Mouse (Mus musculus): ENCODE measurements around the gene Usf1. TPM values are rescaled to one million over a fixed set of nuclear protein-coding genes. Genes with fewer than 3 reads are reported as not detected.

Usf1 gene
- polyA plus RNA-seq, 1 experiment from 2014 or later, result 124 TPM

GRCm38 (mm10) chr1:171450062-171450461, 38.9 kb downstream of the Usf1 start:
- H3K4me2 ChIP-seq (ENCODE audit: low read depth, severe bottlenecking), result no peak overlapping the region
- DNase-seq (ENCODE audit: low spot score) (no peak), ATAC-seq (ENCODE audit: insufficient number of reproducible peaks, low FRiP score, low TSS enrichment, low read depth) (no peak)
- no peak overlapping the region for H3K4me3 ChIP-seq (ENCODE audit: low read depth, low read length)
- H3K27me3 ChIP-seq (ENCODE audit: control insufficient read depth, insufficient read depth, low read length), result no peaks in the 10 kb centered on the region
- H3K9ac ChIP-seq (ENCODE audit: low read length), result no peak overlapping the region
- no peaks in the 10 kb centered on the region for H3K36me3 ChIP-seq (ENCODE audit: control insufficient read depth, insufficient read depth, low read length)
- no peaks in the 10 kb centered on the region for H3K9me3 ChIP-seq (ENCODE audit: control insufficient read depth, low read length)
- WGBS, result 86% methylated on average over 11 of the region's 11 CpGs
- no peak overlapping the region for H3K27ac ChIP-seq (replicated peaks; ENCODE audit: low read depth, low read length)
- H3K4me1 ChIP-seq (ENCODE audit: control insufficient read depth, insufficient read depth, low read length), result no peaks in the 10 kb centered on the region

- no peaks in the 10 kb centered on the region for H3K4me1 ChIP-seq (ENCODE audit: control insufficient read depth, insufficient read depth, low read length)
- no peaks in the 10 kb centered on the region for H3K27me3 ChIP-seq (ENCODE audit: control insufficient read depth, insufficient read depth, low read length)
- 83% methylated on average over 10 of the region's 10 CpGs for WGBS
- no peak overlapping the region for H3K9ac ChIP-seq (ENCODE audit: low read length)
- H3K9me3 ChIP-seq (ENCODE audit: control insufficient read depth, low read length), result no peaks in the 10 kb centered on the region
- H3K36me3 ChIP-seq (ENCODE audit: control insufficient read depth, insufficient read depth, low read length), result no peaks in the 10 kb centered on the region
- H3K27ac ChIP-seq (replicated peaks; ENCODE audit: low read depth, low read length), result no peak overlapping the region
- DNase-seq (ENCODE audit: low spot score) (no peak), ATAC-seq (ENCODE audit: insufficient number of reproducible peaks, low FRiP score, low TSS enrichment, low read depth) (no peak)
- no peak overlapping the region for H3K4me3 ChIP-seq (ENCODE audit: low read depth, low read length)
- H3K4me2 ChIP-seq (ENCODE audit: low read depth, severe bottlenecking), result no peak overlapping the region
Measured at GRCm38 (mm10) chr1:171451001-171451400, 39.9 kb downstream of the Usf1 start.

- DNase-seq (ENCODE audit: low spot score), result no peak
- no peaks in the 10 kb centered on the region for H3K36me3 ChIP-seq (ENCODE audit: control insufficient read depth, insufficient read depth, low read length)
- WGBS, result 78% methylated on average over 5 of the region's 5 CpGs
- no peak overlapping the region for H3K4me2 ChIP-seq (ENCODE audit: low read depth, severe bottlenecking)
- no peaks in the 10 kb centered on the region for H3K27me3 ChIP-seq (ENCODE audit: control insufficient read depth, insufficient read depth, low read length)
- no peaks in the 10 kb centered on the region for H3K4me1 ChIP-seq (ENCODE audit: control insufficient read depth, insufficient read depth, low read length)
- no peak overlapping the region for H3K27ac ChIP-seq (replicated peaks; ENCODE audit: low read depth, low read length)
- no peak overlapping the region for H3K4me3 ChIP-seq (ENCODE audit: low read depth, low read length)
- H3K9me3 ChIP-seq (ENCODE audit: control insufficient read depth, low read length), result no peaks in the 10 kb centered on the region
- no peak overlapping the region for H3K9ac ChIP-seq (ENCODE audit: low read length)
- ATAC-seq (ENCODE audit: insufficient number of reproducible peaks, low FRiP score, low TSS enrichment, low read depth), result no peak
Measured at GRCm38 (mm10) chr1:171452522-171452921, 41.4 kb downstream of the Usf1 start.

GRCm38 (mm10) chr1:171452923-171453322, 41.8 kb downstream of the Usf1 start:
- Histone ChIP-seq H3K9ac (ENCODE audit: low read length) (no peak overlapping the region), H3K27ac (replicated peaks; ENCODE audit: low read depth, low read length) (no peak overlapping the region), H3K27me3 (ENCODE audit: control insufficient read depth, insufficient read depth, low read length) (no peaks in the 10 kb centered on the region), H3K4me2 (ENCODE audit: low read depth, severe bottlenecking) (no peak overlapping the region), H3K4me1 (ENCODE audit: control insufficient read depth, insufficient read depth, low read length) (no peaks in the 10 kb centered on the region), H3K9me3 (ENCODE audit: control insufficient read depth, low read length) (no peaks in the 10 kb centered on the region), H3K4me3 (ENCODE audit: low read depth, low read length) (no peak overlapping the region), H3K36me3 (ENCODE audit: control insufficient read depth, insufficient read depth, low read length) (no peaks in the 10 kb centered on the region)
- WGBS, result 75% methylated on average over 5 of the region's 5 CpGs
- ATAC-seq (ENCODE audit: insufficient number of reproducible peaks, low FRiP score, low TSS enrichment, low read depth), result no peak
- no peak for DNase-seq (ENCODE audit: low spot score)

- Histone ChIP-seq H3K9ac (ENCODE audit: low read length) (no peak overlapping the region), H3K27me3 (ENCODE audit: control insufficient read depth, insufficient read depth, low read length) (no peaks in the 10 kb centered on the region), H3K9me3 (ENCODE audit: control insufficient read depth, low read length) (no peaks in the 10 kb centered on the region), H3K4me2 (ENCODE audit: low read depth, severe bottlenecking) (no peak overlapping the region), H3K4me3 (ENCODE audit: low read depth, low read length) (no peak overlapping the region), H3K4me1 (ENCODE audit: control insufficient read depth, insufficient read depth, low read length) (0 out of 2 replicates have a peak, but pooled peaks cover 3% of the 10 kb centered on the region), H3K27ac (replicated peaks; ENCODE audit: low read depth, low read length) (no peak overlapping the region), H3K36me3 (ENCODE audit: control insufficient read depth, insufficient read depth, low read length) (no peaks in the 10 kb centered on the region)
- 77% methylated on average over 6 of the region's 6 CpGs for WGBS
- DNase-seq (ENCODE audit: low spot score) (no peak), ATAC-seq (ENCODE audit: insufficient number of reproducible peaks, low FRiP score, low TSS enrichment, low read depth) (no peak)
Measured at GRCm38 (mm10) chr1:171454926-171455325, 43.8 kb downstream of the Usf1 start.

GRCm38 (mm10) chr1:171457568-171457967, 46.5 kb downstream of the Usf1 start:
- ATAC-seq (ENCODE audit: insufficient number of reproducible peaks, low FRiP score, low TSS enrichment, low read depth), result no peak
- Histone ChIP-seq H3K4me3 (ENCODE audit: low read depth, low read length) (no peak overlapping the region), H3K9me3 (ENCODE audit: control insufficient read depth, low read length) (no peaks in the 10 kb centered on the region), H3K4me1 (ENCODE audit: control insufficient read depth, insufficient read depth, low read length) (0 out of 2 replicates have a peak, but pooled peaks cover 3% of the 10 kb centered on the region), H3K9ac (ENCODE audit: low read length) (no peak overlapping the region), H3K27me3 (ENCODE audit: control insufficient read depth, insufficient read depth, low read length) (no peaks in the 10 kb centered on the region), H3K36me3 (ENCODE audit: control insufficient read depth, insufficient read depth, low read length) (no peaks in the 10 kb centered on the region), H3K4me2 (ENCODE audit: low read depth, severe bottlenecking) (no peak overlapping the region), H3K27ac (replicated peaks; ENCODE audit: low read depth, low read length) (no peak overlapping the region)
- no peak for DNase-seq (ENCODE audit: low spot score)
- 93% methylated on average over 1 of the region's 1 CpGs for WGBS

GRCm38 (mm10) chr1:171459791-171460190, 48.7 kb downstream of the Usf1 start:
- H3K27ac ChIP-seq (replicated peaks; ENCODE audit: low read depth, low read length), result no peak overlapping the region
- ATAC-seq (ENCODE audit: insufficient number of reproducible peaks, low FRiP score, low TSS enrichment, low read depth), result no peak
- 37% methylated on average over 5 of the region's 5 CpGs for WGBS

GRCm38 (mm10) chr1:171460551-171461503, 49.7 kb downstream of the Usf1 start:
- no peak overlapping the region for H3K9ac ChIP-seq (ENCODE audit: low read length)
- ATAC-seq (ENCODE audit: insufficient number of reproducible peaks, low FRiP score, low TSS enrichment, low read depth) (0 out of 2 replicates have a peak, but pooled peaks have one; percentile 20), DNase-seq (ENCODE audit: low spot score) (no peak)
- no peak overlapping the region for H3K27ac ChIP-seq (replicated peaks; ENCODE audit: low read depth, low read length)
- 0 out of 2 replicates have a peak, but pooled peaks cover 3% of the 10 kb centered on the region for H3K4me1 ChIP-seq (ENCODE audit: control insufficient read depth, insufficient read depth, low read length)
- 95% methylated on average over 22 of the region's 22 CpGs for WGBS
- H3K4me2 ChIP-seq (ENCODE audit: low read depth, severe bottlenecking), result no peak overlapping the region
- no peaks in the 10 kb centered on the region for H3K36me3 ChIP-seq (ENCODE audit: control insufficient read depth, insufficient read depth, low read length)
- H3K27me3 ChIP-seq (ENCODE audit: control insufficient read depth, insufficient read depth, low read length), result no peaks in the 10 kb centered on the region
- no peak overlapping the region for H3K4me3 ChIP-seq (ENCODE audit: low read depth, low read length)
- H3K9me3 ChIP-seq (ENCODE audit: control insufficient read depth, low read length), result no peaks in the 10 kb centered on the region

More at GRCm38 (mm10) chr1:171459791-171460190, 48.7 kb downstream of the Usf1 start:
- Histone ChIP-seq H3K4me2 (ENCODE audit: low read depth, severe bottlenecking) (no peak overlapping the region), H3K27me3 (ENCODE audit: control insufficient read depth, insufficient read depth, low read length) (no peaks in the 10 kb centered on the region), H3K4me3 (ENCODE audit: low read depth, low read length) (no peak overlapping the region), H3K4me1 (ENCODE audit: control insufficient read depth, insufficient read depth, low read length) (0 out of 2 replicates have a peak, but pooled peaks cover 3% of the 10 kb centered on the region), H3K9ac (ENCODE audit: low read length) (no peak overlapping the region), H3K36me3 (ENCODE audit: control insufficient read depth, insufficient read depth, low read length) (no peaks in the 10 kb centered on the region), H3K9me3 (ENCODE audit: control insufficient read depth, low read length) (no peaks in the 10 kb centered on the region)
- DNase-seq (ENCODE audit: low spot score), result no peak
